Mouse (Mus musculus) ES-Bruce4 (cell line): ENCODE data around the gene Arrb1. TPM values are rescaled to one million over a fixed set of nuclear protein-coding genes. Genes with fewer than 3 reads are reported as not detected.

ENCODE experiments used
- H3K27ac ChIP-seq: 2 replicates; pipeline ENCODE4 v1.5.1; 2012; ENCODE audit warnings: low read length, inconsistent platforms; ENCODE audit not compliant: insufficient read depth
- H3K27me3 ChIP-seq: 2 replicates; pipeline ENCODE4 v1.6.1; 2012; ENCODE audit warnings: mild to moderate bottlenecking, low read length, inconsistent platforms; ENCODE audit not compliant: control insufficient read depth, poor library complexity, insufficient read depth, severe bottlenecking
- H3K36me3 ChIP-seq: 2 replicates; pipeline ENCODE4 v1.6.1; 2012; ENCODE audit warnings: inconsistent platforms, mild to moderate bottlenecking, low read length, moderate library complexity; ENCODE audit not compliant: control insufficient read depth, poor library complexity, insufficient read depth, severe bottlenecking
- H3K4me1 ChIP-seq: one replicate; pipeline ENCODE4 v1.8.1; 2011; ENCODE audit warnings: low read length; ENCODE audit not compliant: control insufficient read depth, insufficient read depth
- H3K4me3 ChIP-seq: 2 replicates; pipeline ENCODE4 v1.5.1; 2011; ENCODE audit warnings: low read depth, mild to moderate bottlenecking, low read length
- H3K9ac ChIP-seq: 2 replicates; pipeline ENCODE4 v1.6.1; 2012; ENCODE audit warnings: low read depth, mild to moderate bottlenecking, inconsistent platforms; ENCODE audit not compliant: poor library complexity, severe bottlenecking
- H3K9me3 ChIP-seq: replicated peaks from 2 replicates; pipeline ENCODE4 v1.6.1; 2012; ENCODE audit warnings: mild to moderate bottlenecking, low read length, inconsistent platforms; ENCODE audit not compliant: control insufficient read depth, poor library complexity, insufficient read depth, severe bottlenecking
- CTCF ChIP-seq: IDR thresholded peaks from one replicate; pipeline ENCODE4 v1.8.1; 2011; ENCODE audit warnings: low read depth, low read length
- EP300 ChIP-seq: IDR thresholded peaks from 2 replicates; pipeline ENCODE4 v1.6.1; 2011; ENCODE audit warnings: low read depth, low read length; ENCODE audit not compliant: insufficient read depth
- POLR2A ChIP-seq: IDR thresholded peaks from one replicate; pipeline ENCODE4 v1.8.1; 2011; ENCODE audit warnings: low read length; ENCODE audit not compliant: insufficient read depth
- polyA plus RNA-seq: library from polyadenylated mRNA; stranded (reverse); fragments of >200 nt; gene quantifications from 2 replicates; pipeline ENCODE4 v1.2.4, GENCODE M21; 2011; ENCODE audit warnings: low read depth; ENCODE audit not compliant: missing spikeins, insufficient read depth, insufficient read length

Arrb1 gene
- polyA plus RNA-seq, 1 experiment, result 31.7 TPM

DNA sequence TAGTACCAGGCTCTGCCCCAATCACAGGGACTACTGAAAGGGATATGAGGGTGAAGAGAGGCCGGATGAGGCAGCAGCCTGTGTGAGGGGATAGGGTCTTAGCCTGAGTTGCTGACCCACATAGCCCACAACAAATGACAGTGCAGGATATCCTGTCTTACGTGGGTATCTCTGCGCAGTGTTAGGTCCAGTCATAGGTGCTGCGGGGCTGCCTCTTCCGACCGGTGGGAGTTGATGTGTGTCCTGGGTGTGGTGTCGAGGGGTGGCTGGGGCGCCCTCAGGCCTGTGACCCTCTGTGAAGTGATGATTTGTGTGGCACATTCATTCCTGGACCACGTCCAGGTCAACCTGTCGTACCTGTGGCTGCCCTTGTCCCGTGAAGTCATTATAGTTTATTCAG, 71.0 kb downstream of the Arrb1 start:
- no peaks in the 10 kb centered on the region for H3K36me3 ChIP-seq
- H3K4me3 ChIP-seq, result no peak overlapping the region
- H3K4me1 ChIP-seq, result no peaks in the 10 kb centered on the region
- H3K27ac ChIP-seq, result no peak overlapping the region
- TF ChIP-seq CTCF (no peak), POLR2A (no peak), EP300 (no peak)
- H3K27me3 ChIP-seq, result no peaks in the 10 kb centered on the region
- H3K9me3 ChIP-seq, result no peaks in the 10 kb centered on the region
- H3K9ac ChIP-seq, result no peak overlapping the region

DNA sequence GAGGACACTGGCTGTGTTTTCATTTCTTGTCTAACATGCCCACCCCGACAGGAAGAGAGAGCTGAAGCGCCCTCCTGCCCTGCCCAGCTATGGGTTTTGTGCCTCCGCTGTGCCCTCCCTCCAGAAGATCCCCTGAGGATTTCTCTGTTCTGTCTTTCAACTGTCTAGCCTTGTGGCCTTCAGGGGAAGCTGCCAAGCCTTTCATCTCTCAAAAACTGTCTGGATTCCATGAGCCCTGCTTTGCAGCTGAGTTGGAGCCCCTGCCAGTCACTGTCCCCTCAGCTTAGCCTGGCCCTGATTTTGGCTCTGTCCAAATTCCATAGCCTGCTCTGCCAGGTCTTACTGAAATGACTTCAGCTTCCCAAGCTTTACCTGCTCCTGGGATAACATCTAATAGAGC, 71.5 kb downstream of the Arrb1 start:
- Histone ChIP-seq H3K9me3 (no peaks in the 10 kb centered on the region), H3K4me3 (no peak overlapping the region), H3K27me3 (no peaks in the 10 kb centered on the region), H3K27ac (no peak overlapping the region), H3K9ac (no peak overlapping the region), H3K36me3 (no peaks in the 10 kb centered on the region), H3K4me1 (no peaks in the 10 kb centered on the region)
- TF ChIP-seq EP300 (no peak), CTCF (no peak), POLR2A (no peak)

DNA sequence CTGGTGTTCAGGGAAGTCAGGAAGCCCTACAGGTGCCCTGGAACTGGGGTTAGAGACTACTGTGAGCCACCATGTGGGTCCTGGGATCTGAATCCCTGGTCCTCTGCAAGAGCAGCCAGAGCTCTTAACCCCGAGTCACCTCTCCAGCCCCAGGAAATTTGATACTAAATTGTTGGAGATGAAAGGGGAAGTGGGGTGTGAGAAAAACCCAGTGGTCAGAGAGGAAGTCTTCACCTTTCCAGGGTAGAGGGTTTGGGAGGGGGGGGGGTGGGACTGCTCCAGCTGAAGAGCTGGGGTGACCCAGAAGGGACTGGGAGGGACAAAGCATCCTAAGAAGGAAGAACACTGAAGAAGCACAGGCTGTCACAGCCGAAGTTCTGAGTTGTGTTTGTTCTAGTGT, 72.4 kb downstream of the Arrb1 start:
- H3K27ac ChIP-seq, result no peak overlapping the region
- no peak overlapping the region for H3K9ac ChIP-seq
- no peaks in the 10 kb centered on the region for H3K36me3 ChIP-seq
- H3K4me3 ChIP-seq, result no peak overlapping the region
- no peaks in the 10 kb centered on the region for H3K27me3 ChIP-seq
- no peak for TF ChIP-seq POLR2A
- no peak for TF ChIP-seq CTCF
- TF ChIP-seq EP300, result no peak
- no peaks in the 10 kb centered on the region for H3K9me3 ChIP-seq
- no peaks in the 10 kb centered on the region for H3K4me1 ChIP-seq

GRCm38 (mm10) chr7:99618264-99618663, 83.0 kb downstream of the Arrb1 start:
- H3K4me1 ChIP-seq, result no peaks in the 10 kb centered on the region
- no peak overlapping the region for H3K27ac ChIP-seq
- no peaks in the 10 kb centered on the region for H3K36me3 ChIP-seq
- no peak overlapping the region for H3K4me3 ChIP-seq
- H3K27me3 ChIP-seq, result no peaks in the 10 kb centered on the region
- TF ChIP-seq CTCF (peak; percentile 51), POLR2A (no peak)
- H3K9ac ChIP-seq, result no peak overlapping the region
- H3K9me3 ChIP-seq, result no peaks in the 10 kb centered on the region

DNA sequence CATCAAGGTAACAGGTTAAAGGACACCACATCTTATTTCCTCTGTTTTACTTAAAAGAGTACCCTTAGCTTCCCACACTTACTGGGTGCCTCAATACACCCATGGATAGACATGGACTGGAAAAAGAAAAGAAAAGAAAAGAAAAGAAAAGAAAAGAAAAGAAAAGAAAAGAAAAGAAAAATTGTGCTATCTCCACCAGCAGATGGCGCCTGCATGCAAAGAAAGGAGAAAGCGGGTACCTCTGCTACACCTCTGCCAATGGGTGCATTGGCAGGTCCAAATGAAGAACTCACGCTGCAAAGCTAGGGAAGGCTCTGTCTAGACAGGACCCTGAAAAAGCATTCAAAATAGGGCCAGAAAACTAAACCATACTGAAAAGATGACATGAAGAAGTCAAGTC, 83.6 kb downstream of the Arrb1 start:
- Histone ChIP-seq H3K4me1 (no peaks in the 10 kb centered on the region), H3K9me3 (no peaks in the 10 kb centered on the region), H3K27me3 (no peaks in the 10 kb centered on the region), H3K36me3 (no peaks in the 10 kb centered on the region), H3K4me3 (no peak overlapping the region), H3K9ac (no peak overlapping the region), H3K27ac (no peak overlapping the region)
- TF ChIP-seq EP300 (no peak), POLR2A (no peak), CTCF (peak; percentile 37)

DNA sequence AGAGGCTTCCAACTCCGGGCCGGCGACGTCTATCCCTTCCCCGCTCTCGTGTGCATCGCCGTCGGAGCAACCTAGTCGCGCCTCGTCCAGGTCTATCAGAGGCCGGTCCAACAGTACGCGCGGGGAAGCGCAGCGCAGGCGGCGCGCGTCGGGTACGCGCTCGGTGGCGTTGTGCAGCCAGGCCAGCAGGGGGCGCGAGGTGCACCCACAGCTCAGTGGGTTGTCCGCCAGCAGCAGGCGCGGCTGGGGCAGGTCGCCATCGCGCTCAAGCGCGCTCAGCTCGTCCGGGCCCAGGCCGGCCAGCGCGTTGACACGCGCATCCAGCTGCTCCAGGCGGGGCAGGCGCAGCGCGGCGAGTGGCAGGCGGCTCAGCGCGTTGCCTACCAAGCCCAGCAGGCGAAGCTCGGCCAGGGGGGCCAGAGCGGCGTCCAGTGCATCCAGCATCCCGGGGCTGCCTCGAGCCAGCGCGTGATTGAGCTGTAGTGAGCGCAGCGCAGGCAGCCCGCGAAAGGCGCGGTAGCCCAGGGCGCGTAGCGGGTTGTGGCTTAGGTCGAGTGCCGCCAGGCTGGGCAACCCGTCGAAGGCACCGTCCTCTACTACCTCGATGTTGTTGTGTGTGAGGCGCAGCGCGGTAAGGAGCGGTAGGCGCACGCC, 90.6 kb downstream of the Arrb1 start:
- Histone ChIP-seq H3K27ac (no peak overlapping the region), H3K4me1 (no peaks in the 10 kb centered on the region), H3K4me3 (peak overlapping the region; percentile 61), H3K9ac (peak overlapping the region; percentile 13), H3K9me3 (no peaks in the 10 kb centered on the region), H3K36me3 (no peaks in the 10 kb centered on the region), H3K27me3 (peaks cover 9% of the 10 kb centered on the region; the same call in 1 of the 2 replicates)
- no peak for TF ChIP-seq EP300
- TF ChIP-seq POLR2A, result no peak
- peak; percentile 88 for TF ChIP-seq CTCF
